Mouse (Mus musculus) 416B (cell line): ENCODE measurements at regions not wholly inside any gene's neighbourhood (a gene's known extent, or its start where the extent isn't known, plus 50 kb on each side); places are given as distances from the start of the nearest gene placed in this dataset.

Experiments used
- DNase-seq: peaks from one replicate; pipeline ENCODE4 v3.0.0; 2011; ENCODE audit warnings: low read depth

DNA sequence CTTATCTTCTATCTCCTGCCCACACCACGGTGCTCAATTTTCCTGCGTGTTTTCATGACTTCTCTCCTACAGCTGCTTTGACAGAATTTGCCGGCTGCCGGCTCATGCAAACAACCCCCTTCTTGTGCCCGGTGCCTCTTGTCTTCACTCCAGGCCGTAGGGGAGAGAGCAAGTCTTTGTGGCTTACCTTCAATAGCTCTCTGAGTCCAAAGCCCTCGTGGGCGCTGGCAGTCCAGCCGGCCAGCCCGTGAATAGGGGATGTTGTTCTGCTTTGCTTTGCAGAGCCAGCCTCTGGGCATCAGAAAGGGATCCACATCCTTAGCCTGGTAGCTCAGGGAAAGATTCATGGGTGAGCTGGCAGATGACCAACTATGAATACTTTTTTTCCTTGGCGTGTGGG lies 173.9 kb downstream of the Gsdmc2 start:
- DNase-seq = no peak

DNA sequence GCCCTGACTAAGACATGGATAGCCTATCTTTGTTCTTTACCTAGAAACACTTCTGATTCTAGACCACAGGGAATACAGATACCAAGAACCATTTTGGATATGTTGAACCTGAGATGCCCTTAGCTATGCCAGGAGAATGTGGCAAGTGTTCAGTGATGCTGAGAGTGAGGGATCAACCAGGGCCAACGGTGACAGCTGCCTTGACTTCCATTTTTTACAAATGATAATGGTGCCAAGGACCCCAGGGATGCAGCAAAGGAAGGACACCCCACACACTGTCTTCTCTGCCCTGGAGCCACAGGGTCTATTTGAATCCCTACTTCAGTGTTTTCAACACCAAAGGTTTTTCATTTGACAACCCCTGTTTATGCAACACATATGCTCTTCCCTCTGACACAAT lies 174.4 kb downstream of the Gsdmc2 start:
- DNase-seq = no peak

DNA sequence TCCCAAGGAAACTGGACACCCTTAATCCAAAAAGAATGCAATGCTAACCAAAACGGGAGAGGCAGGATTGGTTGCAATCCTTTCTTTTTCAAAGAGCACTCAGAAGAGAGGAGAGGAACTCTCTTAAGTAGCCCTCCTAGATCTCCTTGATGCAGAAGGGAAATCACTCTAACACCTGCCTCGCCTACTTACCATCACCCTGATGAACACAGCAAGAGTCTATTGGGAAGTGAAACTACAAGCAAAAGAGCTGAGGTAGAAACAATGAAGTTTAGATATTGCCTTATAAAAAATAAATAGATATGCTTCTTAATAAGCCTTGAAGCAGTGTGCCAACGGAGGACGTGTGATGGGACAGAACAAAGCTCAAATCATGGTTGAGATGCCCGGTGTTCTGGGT lies 177.4 kb downstream of the Gsdmc2 start:
- no peak for DNase-seq

DNA sequence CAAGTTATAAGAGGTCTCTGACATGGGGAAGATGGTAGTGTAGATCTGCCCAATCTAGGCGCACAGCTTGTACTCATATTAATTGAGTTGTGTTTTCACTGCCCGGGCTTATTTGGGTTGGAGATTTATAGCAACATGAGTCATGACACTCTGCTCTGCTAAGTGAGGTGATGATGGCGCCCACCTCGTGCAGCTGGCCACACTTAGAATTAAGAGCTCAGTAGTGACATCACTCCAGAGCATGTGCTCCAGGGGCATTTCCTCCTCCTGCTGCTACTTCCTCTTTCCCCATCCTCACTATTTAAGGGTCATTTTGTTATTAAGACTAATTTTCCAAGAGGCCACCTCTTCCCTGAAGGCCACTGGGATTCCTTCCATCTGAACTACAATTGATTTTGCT lies 179.5 kb downstream of the Gsdmc2 start:
- peak; percentile 86 for DNase-seq

DNA sequence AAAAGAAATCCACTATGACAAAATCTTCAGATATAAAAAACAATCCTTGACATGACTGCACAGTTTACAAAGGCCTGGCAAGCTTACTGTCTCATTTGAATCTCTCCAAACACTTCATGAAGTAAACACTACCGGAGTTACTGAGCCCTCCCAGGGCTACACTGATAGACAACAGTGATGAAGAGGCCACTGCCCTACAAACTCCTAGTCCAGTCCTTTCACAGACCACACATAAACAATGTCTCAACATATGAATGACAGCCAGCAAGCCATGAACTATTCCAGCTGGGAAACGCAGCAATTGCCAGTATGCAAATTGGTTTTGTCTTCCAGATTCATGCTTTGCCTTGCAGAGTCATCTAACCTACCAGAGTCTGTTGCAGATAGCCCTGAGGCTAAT lies 180.1 kb downstream of the Gsdmc2 start:
- DNase-seq = no peak

DNA sequence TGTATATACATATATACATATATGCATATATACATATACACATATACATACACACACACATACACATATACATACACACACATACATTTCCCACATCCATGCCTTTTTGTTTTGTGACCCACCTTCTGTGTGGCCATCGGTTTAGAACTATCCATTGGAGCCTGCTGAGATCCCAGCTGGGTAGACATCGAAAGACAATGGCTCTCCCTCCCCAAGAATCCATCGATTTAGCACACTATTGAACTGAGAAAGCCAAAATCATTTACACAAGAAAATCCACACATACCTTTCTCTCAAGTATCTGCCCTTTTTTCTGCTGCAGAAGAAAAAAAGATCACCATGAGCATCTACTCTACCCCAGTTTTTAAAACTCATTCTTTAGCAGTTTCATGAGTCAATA lies 182.8 kb downstream of the Gsdmc2 start:
- no peak for DNase-seq

DNA sequence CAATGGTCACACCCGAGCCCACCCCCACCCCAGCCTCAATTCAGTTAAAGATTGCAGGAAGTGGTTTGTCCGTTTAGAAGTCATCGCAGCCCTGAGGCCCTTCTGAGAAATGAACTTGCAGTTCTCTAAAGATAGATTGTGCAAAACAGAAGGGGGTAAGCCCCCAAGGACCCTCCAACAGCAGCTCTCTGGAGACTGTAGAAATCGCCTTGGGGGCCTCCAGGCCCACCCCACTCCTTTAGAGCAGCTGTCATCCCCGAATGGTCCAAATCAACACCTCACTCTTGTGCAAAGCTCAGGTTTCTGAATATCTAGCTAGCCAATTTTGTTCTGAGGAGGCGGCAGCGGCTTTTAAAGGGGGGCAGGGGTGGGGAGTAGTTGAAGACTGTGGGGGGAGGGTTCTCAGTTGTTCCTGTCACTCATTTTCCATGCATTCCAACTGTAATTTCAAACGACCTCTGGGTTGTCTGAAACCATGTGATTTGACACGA lies 186.9 kb downstream of the Gsdmc2 start:
- DNase-seq = peak; percentile 100

DNA sequence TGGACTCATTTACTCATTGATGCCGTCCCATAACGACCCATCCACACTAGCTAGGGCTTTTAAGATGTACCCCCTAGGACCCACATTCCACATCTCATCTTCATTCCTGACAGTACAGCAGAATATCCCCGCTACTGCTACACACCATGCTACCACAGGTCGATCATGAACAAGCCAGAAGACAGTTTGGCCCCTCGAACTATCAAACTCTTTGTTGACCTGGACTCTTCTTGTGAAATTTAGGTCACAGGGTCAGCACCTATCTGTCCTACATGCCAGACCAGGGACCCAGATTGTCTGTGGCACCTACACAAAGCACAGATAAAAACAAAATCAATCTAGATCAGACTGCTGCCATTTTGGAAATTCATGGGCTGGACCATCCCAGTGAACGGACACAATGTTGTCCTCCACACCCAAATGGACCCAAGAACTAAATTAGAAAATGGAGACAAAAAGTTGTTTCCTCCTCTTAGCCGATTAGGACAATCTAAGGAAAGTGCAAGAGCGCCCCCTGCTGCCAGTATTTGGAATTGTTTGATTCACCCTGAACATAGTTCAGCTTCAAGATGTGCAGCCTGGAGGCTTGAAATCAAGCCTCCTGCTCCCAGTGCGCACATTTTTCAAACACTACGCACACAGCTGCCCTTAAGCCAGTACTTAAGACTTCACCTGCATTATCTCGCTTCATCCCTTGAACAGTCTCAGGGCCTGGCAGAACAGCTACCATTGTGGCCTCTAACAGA lies 192.6 kb downstream of the Gsdmc2 start:
- DNase-seq = peak; percentile 100

DNA sequence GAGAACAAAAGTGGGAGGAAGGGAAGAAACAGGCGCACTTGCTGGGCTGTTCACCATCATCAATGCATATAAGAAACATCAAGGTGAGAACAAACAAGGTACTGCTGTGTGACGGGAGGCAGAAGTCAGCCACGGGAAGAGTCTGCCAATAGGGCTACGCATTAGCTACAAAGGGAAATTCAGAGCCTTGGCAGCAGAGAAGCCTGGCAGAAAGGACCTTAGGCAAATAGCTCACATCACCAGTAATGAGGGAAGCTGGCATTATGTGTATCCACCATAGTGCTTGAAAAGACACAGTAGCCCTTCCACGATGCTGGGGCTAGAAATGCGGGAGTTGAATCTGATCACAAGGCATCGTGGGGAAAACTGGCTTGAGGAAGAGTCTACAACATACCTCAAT lies 193.9 kb downstream of the Gsdmc2 start:
- no peak for DNase-seq

DNA sequence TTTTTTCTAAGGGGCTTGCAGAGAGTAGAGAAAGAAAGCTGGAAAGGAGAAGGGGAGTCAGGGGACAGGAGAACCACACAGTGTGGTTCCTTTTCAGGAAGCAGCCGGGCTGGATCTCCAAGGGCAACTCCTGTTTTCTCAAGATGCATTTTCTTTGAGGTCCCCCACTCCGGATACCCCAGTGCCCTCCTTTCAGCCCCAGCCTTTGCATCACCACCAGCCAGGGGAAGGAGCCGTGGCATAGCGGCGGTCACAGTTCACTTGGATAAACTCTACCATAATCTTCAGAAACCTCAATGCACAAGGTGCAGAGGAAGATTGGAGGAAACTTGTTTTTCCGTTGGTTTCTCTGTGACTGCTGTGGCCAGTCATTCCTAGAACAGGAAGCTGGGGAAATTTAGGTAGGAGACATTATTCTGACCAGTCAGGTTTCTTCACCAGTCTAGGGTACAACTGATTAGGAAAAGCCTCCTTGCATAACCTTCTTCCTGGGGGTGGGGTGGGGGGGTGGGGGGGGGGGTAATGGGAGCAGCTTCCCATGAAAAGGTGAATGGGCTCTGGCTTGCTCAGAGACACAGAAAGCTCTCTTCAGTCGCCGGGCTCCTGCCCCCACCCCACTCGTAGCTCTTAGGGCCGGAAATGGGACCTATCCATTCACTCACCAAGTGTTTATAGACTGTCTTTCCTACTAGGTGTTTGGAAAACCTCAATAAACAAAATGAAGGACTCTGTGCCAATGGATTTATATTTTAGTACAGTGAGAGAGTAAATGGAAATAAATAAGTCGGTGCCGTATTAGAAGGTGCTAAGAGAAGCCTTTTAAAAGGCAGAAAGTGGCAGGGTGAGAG lies 196.6 kb downstream of the Gsdmc2 start:
- DNase-seq = peak; percentile 100

DNA sequence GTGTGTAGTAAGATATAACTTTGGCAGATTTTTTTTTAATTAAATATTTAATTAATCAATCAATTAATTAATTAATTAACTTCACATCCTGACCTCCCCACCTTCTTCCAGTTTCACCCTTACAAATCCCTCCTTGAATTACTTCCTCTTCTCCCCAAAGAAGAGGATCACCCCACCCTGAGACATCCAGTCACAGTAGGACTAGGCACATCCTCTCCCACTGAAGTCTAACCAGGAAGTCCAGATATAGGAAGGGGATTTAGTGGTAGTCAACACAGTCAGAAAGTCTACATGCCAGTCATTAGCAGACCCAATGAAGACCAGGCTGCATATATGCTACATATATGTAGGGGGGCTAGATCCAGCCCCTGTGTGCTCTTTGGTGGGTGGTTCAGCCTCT lies 220.2 kb downstream of the Gsdmc2 start:
- peak; percentile 64 for DNase-seq

DNA sequence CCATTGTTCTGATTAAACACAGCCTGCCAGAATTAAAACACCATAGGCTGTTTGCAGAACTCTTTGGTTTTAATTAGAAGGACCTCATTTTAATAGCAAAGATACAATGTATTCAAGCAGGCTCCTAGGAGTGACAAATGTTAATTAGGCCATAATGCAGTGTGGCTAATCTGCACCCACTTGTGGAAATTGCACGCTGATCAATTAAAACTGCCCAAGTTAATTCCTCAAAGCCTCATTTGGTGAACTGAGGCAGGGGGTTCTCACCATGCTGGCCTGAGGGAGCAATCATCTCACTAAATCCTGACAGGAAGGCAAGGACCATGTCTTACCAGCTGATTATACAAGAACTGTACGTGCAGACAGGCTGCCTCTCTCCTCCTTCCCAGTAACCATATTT lies 220.7 kb downstream of the Gsdmc2 start:
- no peak for DNase-seq

DNA sequence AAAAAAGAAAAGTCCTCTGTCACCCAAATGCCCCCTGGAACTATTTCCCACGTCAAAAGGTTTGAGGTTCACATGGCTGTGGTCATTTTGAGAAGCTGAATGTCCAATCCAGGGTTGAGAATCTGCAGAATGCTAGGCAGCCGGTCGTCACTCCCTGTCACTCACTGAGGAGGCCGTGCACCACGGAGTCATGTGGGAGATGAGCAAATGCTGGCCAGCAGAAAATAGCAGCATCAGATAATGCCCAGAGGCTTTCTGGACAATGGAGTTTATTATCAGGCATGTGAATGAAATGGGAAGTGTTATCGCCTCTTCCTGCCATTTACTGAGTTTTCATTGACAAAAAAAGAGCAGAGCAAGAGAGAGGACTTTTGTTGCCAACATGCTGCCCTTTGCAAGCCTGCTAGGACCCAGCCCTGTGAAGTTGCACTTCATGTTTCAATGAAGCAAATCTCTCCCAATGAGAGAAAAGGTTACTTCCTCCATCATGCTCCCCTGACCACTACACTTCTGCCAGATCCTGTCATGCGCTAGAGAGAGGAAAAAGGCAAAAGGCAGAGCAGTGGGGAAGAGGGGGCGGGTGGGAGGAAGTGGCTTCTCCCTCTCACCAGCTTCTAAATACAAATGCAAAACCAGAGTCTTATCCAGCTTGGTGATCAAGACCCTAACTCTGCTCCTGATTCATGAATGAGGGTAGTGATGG lies 228.3 kb downstream of the Gsdmc2 start:
- peak; percentile 96 for DNase-seq

DNA sequence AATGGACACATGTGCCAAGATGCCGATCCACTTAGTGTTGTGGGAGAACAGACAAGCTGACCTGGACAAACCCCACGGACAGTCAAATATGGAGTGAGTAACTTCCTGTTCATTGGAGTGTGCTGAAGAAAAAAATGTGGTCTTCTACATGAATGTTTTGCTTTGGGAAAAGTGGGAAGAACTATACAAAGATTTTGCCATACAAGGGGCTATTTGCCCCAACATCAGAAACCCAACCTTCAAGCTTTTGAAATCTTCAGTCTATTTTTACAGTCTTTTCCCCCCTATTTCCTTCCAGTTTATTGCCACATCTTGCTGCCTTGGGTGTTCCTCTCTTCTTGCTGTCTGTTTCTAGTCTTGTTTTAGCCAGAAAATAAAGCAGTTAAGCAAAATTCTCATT lies 230.8 kb downstream of the Gsdmc2 start:
- DNase-seq = peak; percentile 93

DNA sequence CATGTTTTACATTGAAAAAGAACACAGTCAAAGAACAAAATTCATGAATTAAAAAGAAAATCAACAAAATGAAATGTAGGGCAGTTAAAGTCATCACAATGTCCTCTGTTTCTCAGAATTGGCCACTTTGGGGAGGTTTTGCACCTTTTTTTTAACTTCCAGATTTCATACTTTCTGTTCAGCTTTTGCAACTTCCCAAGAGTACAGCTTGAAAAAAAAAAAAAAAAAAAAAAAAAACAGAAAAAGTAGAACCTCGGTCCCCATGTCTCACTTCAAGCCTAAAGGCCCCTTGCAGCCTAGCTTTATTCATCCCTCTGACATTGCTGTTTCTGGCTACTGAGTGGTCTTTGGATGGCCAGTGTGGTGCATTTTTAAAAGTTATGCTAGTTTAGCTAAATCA lies 231.9 kb downstream of the Gsdmc2 start:
- peak; percentile 77 for DNase-seq

DNA sequence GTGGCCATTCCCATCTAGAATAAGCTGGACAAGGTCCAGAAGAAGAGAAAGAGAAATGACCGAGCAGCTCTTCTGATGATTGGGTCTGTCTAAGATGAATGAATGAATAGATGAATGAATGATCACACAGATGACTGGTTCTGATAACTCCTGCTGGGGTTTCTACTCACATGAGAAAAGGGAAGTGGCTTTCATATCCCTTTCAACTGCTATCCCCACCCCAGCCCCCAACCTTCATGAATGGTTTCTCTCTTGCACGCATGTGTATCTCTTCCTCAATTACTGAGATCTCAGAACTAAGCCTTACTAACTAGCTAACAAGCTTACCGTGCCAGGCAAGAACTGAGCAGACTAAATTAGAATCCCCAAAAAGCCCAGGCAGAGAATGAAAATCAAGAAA lies 233.8 kb downstream of the Gsdmc2 start:
- peak; percentile 100 for DNase-seq

DNA sequence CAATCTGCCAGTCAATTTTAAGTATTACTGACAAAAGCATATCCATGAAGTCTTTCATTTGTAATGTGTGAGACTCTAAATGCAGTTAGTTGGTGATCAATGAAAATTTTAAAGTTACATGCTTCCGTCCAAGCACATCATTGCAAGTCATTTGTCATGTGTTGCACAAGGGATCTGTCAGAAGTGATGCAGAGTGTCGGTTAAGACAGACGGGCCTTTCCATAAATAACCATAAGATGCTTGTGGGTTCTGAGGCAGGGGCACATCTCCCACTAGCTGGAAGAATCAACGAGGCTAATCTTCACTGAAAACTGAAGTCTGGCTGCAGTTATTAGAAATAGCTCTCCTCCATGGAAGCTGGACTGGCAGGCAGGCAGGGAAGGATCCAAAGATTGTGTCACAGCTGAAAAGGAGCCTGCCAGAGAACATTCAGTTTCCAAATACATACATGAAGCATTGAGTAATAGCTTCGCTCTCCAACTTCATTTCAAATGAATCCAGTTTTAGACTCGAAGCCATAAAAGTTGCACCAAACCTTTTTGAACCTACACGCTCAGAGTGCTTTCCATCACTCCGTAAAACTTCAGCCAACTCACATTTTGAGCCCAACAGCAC lies 241.8 kb downstream of the Gsdmc2 start:
- peak; percentile 60 for DNase-seq

DNA sequence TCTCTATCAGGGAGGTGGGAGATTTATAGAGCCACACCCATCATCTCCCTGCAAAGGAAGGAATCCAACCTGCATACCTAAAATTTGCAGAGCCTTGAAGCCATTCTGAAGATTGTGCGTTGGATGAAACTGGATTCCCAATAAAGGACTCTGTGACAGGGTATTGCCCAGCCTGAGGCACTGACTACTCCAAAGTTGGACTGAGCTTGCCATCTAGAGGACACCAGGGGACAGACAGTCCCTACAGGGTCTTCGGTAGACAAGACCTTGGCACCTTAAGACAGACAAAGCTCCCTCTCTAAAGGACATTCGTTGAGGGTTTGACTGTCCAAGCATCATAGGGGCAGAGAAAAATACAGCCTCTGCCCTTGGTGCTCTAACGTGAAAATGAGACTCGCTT lies 243.4 kb downstream of the Gsdmc2 start:
- peak; percentile 89 for DNase-seq

DNA sequence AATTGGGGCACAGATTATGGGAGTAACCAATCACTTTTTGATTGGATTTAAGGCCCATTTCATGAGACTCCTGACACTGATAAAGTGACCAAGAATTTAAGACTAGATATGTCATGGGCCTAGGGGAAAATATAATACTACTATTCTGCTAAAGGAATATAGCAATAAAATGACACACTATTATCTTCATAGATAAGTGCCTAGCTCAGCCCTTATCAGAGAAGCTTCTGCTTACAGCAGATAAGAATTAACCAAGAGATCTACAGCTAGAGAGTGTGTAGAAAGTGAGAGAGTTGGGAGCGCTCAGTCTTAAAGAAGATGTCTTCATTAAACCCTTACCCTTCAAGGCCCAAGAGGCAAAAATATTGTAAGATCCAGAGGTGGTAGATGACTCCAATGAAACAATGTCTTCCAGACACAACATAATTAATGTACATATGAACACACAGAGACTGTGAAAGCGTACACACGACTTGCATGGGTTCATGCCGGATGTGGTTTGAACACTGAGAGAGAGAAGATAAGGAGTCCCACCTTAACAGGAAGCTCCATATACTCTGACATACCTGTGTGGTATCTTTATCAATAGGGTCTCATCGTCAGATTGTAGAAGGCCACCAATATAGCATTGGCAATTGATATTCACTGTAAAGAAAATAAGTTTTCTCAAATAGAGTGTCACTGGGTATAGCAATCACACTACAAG lies 252.1 kb downstream of the Gsdmc2 start:
- DNase-seq = peak; percentile 26

DNA sequence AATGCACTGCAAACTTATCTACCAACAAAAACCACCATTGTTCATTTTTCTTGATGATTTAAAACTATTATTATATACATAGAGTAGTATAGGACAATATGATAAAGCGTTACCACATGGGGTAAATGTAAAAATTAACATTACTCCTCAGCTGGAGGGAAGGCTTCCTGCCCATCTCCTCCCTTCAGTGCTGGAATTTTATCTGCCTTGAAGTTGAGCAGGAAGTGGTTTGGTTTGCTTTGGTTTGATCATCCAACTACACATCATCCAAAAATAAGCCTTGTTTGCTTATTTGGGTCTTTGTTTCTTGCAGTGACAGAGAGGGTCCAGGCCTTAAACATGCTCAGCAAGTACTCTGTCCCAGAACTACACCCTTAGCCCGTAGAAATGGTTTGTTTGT lies 285.7 kb downstream of the Gsdmc2 start:
- DNase-seq = peak; percentile 67

DNA sequence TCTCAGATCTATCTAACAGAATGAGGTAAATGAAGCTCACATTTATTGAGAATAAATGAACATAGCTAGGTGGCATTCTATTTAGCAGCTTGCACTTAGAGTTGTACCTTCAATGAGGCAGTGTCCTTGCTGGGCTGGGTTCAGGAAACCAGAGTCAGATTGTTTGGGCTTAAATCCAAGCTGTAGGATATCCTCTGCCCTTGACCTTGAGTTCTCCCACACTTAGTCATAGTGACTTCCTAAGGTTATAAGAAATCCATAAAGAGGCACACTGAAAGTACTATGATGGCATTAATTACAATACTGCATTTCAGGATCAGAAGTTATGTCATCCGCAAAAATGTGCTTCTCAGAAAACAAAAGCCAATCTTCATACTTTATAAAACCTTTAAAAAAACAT lies 286.3 kb downstream of the Gsdmc2 start:
- DNase-seq = peak; percentile 76

DNA sequence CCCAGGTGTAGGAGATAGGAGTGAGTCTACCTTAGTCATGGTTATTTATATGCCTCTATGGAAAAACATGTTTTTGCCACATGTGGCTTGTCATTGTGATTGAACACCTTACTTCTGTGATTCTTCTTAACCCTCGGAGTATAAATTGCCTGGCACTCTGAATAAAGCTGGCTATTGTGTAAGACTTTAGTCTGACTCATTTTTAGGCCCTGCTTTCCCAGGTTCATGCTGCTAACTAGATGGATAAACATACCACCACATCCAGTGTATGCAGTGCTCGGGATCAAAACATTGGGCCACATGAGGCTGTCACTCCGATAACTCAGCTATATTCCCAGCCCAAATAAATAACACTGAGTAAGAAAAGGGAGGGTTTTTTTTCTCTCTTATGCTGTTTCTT lies 287.2 kb downstream of the Gsdmc2 start:
- DNase-seq = peak; percentile 31
